Mouse (Mus musculus): ENCODE measurements around the gene Ddx41. TPM values are rescaled to one million over a fixed set of nuclear protein-coding genes. Genes with fewer than 3 reads are reported as not detected.
"Not testable (repeated sequence)": the region's sequence is repeated elsewhere in the genome, so short reads cannot be mapped to it uniquely, and the experiment has no call there.

The Ddx41 gene
- 10 to 100 TPM; 17.5 to 18.2 TPM for total RNA-seq (2021)

DNA sequence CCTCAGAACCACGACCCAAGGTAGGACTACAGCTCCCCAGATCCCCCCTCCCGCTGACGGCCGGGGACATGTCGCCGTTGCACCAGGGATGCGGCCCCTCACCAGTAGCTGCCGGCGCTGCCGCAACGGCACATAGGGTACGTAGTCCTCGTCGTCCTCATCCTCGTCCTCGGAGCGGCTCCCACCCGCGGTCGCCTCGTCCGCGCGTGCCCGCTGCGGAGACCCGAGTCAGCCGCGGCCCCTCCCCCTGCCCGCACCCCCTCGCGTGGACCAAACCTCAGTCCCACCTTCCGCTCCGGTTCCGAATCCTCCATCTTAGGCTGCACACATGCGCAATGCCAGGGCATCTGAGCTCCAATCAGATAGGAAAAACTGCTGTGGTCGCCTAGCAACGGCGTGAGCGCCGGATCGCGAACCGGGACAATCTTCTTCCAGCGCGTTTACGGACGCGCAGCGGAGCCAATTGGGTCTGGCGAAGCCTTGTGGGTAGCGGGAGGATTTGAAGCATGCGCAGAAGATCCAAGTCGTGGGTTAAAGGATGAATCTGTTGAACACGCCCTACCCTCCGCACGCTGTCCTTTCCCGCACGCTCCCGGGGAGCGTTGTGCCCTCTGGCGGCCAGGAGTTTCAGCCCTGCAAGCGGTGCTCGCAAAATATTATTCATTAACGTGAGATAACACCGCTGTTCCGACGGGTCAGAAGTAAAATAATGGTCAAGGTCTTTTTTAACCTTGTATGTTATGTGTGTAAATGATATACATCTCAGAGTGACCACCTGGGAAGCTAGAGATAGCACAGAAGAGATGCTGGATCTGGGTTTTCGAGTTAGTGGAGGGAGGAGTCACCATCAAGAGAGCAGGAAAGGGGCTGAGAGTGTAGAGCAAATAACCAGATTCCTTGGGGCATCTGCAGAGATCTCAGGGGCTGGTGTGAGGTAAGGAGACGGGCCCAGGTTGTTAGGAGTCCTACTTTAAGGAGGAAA lies at the start of gene Ddx41:
Gene Ddx41 (minus strand): TSS at position 465 of the 982 bp plus-strand sequence.
- intact Hi-C loops (cut with DNase I) = loop anchor here (5.0 kb wide), 1 partner anchor 129 kb away; no protein-coding TSS in a partner anchor
- DNase-seq = peak; percentile 100

DNA sequence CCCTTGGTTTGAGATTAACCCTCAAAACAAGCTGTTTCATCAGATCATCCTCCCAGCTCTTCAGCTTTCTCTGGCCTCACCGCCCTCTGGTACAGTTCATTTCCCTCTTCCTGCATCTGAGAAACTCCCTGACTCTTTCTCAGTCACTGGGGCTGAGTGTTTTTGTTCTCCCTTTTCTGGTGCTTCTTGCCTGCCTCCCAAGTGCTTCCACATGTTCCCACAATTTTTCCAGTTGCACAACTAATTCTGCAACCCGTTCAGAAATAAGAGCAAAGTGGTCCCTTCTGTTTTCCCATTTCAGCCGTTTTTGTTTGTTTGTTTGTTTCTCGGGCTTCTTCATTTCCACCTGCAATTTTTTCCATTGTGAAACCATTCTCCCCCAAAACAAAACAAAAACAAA lies 41.6 kb upstream of the Ddx41 start:
- intact Hi-C loops (cut with DNase I) = no loop called here
- no peak for DNase-seq

DNA sequence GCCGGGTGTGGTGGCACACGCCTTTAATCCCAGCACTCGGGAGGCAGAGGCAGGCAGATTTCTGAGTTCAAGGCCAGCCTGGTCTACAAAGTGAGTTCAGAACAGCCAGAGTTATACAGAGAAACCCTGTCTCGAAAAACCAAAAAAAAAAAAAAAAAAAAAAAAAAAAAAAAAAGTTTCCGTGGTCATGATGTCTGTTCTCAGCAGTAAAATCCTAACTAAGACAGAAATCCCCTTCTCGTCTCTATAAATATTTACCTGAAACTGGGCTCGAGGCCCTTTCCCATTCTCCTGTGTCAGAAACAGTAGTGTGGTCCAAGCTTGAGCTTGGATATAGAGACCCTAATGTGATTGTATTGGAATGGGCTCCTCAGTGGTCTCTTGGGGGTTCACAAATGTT lies 40.4 kb upstream of the Ddx41 start:
- DNase-seq; intact Hi-C loops (cut with DNase I): not testable (repeated sequence)

DNA sequence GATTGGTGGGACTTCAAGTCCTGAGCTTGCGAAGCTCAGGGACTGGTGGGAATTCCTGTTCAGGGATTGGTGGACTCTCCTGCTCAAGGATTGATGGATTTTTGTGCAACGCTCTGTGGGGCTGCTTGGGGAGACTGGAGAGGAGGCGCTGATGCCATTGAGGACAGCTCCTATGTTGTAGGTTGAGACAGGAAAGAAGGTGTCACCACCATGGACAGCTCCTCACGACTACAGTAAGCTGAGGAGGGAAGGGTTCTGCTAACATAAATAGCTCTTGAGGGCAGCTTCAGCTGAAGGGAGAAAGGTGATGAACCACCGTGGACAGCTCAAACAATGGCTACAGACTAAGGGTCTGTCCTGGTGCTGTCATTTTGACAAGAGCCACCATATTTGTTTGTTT lies 39.5 kb upstream of the Ddx41 start:
- intact Hi-C loops (cut with DNase I) = no loop called here
- no peak for DNase-seq

- intact Hi-C loops (cut with DNase I) = no loop called here
- DNase-seq = no peak
Observed at GRCm38 (mm10) chr13:55574321-55574720, 37.9 kb upstream of the Ddx41 start.

GRCm38 (mm10) chr13:55573432-55573831 lies 37.0 kb upstream of the Ddx41 start, which contains the start of gene Tmed9:
Tmed9 (plus strand) TSS chr13:55573732.
- intact Hi-C loops (cut with DNase I) = no loop called here
- no peak for DNase-seq

DNA sequence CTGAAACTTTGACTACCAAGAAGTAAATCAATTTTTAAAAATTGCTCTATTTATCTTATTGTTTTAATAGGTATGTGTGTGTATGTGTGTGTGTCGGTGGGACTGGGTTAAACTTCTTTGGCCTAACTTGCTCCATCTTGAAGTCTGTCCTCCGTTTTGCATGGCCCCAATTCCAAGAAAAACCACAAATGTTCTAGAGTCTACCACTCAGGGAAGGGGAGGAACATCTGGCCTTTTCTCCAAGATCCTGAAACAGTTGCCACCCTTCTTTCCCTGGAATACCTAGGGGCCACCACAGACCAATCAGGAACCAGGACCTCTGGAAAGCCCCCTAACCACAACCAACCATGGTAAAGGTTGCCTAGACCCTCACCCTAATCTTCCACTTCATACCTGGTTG lies 35.5 kb upstream of the Ddx41 start:
- intact Hi-C loops (cut with DNase I) = loop anchor here (2.0 kb wide), 1 partner anchor 33 kb away; no protein-coding TSS in a partner anchor
- DNase-seq = no peak

DNA sequence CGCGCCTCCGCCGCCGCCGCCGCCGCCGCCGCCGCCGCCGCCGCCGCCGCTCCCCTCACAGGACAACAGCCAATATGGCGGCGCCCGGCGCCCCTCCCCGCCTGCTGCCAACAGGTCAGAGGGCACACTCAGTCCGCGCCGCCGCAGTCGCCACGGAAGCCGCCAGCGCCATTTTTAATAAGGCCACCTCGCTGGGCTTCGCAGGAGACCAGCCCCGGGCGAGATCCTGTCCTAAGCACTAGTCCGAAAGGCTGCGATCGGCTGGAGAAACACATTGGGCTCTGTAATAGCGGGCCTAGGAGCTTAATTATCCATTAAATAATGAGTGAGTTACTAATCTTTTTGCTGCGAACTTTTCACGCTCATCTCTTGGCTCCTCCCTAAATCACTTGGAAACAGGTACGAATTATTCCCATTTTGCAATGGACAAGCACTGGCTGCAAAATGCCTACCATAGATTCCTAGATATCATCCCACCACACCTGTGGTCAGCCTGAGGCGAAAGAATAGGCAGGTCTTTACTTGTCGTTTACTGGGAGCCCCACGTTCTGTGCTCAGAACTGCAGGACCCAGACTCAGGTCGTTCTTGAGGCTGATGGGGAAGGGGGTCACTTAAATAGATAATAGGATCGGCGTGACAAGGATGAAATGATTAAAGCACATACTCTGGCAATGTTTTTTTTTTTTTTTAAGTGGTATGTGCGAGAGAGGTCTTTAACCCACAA lies 34.7 kb upstream of the Ddx41 start, which contains the start of gene Fam193b:
Gene Fam193b (minus strand): TSS at position 94 of the 725 bp plus-strand sequence.
- peak; percentile 96 to 98 for DNase-seq
- intact Hi-C loops (cut with DNase I) = loop anchor here (2.0 kb wide), 1 partner anchor 32 kb away; no protein-coding TSS in a partner anchor

DNA sequence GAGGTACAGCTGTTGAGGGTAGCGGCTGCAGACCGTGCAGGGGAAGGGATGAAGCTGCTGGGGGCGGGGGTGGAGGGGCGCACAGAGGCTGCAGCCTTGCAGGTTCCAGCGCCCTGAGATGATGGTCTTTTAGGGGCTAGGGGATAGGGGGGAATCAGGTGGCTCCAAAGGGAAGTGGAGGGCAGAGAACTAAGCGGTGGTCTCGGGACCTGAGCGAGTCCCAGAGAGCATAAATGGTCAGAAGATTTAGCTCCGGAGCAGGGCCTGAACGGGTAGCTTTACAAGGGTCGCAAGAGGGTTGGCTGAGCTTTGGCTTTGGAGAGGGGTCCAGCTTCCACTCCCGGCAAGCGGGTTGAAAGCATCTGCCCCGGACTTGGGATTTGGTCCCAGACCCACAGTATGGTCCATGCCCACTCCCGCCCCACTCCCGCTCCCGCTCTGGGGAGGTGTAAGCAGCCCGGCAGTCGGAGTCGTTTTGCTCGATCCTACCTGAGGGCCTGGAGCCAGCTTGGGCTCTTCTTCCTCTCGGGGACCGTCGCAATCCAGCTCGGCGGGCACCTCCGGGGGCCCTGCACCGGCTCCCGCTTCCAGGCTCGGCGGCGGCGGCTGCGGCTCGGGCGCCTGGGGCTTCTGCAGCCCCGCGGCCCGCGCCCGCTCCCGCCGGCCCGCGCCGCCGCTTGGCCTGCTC lies 34.0 kb upstream of the Ddx41 start:
- intact Hi-C loops (cut with DNase I) = loop anchor here (2.0 kb wide), 1 partner anchor 32 kb away; no protein-coding TSS in a partner anchor
- DNase-seq = peak; percentile 54 to 60

DNA sequence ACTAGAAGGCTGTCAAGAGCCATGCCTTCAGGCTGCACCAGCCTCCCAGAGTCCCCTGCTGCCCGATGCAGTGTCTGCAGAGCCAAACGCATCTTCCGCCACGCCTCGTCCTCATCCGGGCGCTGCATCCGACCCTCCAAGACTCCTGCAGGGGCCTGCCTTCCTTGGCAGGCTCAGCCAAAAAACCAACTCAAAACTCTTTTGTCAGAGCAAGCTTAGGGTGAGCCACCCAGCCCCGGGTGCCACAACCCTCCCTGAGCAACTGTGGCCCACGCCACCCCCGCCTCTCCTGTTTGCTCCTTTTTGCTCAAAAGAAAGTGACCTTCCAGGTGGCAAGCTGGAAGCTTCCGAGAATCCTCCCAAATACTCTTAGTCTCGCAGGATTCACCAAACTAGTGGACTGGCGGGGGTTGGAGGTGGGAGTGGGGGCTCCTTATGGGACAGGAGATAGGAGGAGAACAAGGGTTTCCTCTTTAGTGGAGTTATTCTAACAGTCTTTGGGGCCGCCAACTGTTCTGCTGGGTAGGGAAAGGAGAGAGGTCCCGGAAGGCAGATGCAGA lies 33.3 kb upstream of the Ddx41 start:
- intact Hi-C loops (cut with DNase I) = loop anchor here (2.0 kb wide), 1 partner anchor 31 kb away; no protein-coding TSS in a partner anchor

DNA sequence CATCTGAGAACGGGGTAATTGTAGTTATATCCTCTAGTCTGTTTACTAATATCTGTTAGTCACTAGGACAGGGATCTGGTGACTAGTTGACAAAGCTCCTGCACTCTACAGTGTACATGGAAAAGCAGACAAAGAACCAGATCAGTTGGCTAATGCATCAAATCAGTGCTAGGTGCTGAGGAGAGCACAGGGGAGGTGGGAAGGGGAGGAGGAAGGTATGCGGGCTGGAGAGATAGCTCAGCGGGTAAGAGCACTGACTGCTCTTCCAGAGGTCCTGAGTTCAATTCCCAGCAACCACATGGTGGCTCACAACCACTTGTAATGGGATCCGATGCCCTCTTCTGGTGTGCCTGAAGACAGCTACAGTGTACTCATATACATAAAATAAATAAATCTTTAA lies 32.1 kb upstream of the Ddx41 start:
- intact Hi-C loops (cut with DNase I); DNase-seq: not testable (repeated sequence)

More for the DNA sequence above, 33.3 kb upstream of the Ddx41 start:
- DNase-seq = peak; percentile 17 to 38

GRCm38 (mm10) chr13:55567949-55568348 lies 31.5 kb upstream of the Ddx41 start:
- no peak for DNase-seq
- intact Hi-C loops (cut with DNase I) = no loop called here

GRCm38 (mm10) chr13:55567001-55567400 lies 30.5 kb upstream of the Ddx41 start:
- no peak for DNase-seq
- intact Hi-C loops (cut with DNase I) = no loop called here

DNA sequence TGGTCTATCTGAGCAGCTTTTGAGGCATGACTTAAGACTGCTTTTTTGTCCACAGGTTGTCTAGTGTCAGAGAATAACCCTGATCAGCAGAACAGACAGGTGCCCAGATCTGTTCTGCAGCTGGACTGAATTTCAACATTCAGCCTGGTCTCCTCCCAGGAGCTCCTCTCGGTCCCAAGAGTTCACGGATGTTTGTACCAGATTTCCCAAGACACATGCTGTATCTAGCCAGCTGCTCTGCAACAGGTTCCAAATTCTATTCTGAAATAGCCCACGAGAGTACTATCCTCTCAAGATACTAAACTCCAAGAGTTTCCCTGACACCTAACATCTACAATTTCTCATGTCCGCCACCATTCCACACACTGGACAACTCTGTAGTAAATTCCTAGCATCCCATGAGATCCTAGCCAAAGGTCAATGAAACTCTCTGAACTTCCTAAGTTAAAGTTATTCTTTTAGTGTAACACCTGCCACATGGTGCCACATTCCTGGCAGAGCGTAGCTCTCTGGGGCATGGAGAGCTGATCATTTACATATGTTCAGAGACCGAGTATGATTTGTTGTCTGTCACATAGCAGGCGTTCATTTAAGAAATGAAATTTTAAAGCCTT lies 26.9 kb upstream of the Ddx41 start:
- no peak for DNase-seq
- intact Hi-C loops (cut with DNase I) = no loop called here

GRCm38 (mm10) chr13:55557499-55557898 lies 21.0 kb upstream of the Ddx41 start:
- intact Hi-C loops (cut with DNase I) = no loop called here
- no peak for DNase-seq

DNA sequence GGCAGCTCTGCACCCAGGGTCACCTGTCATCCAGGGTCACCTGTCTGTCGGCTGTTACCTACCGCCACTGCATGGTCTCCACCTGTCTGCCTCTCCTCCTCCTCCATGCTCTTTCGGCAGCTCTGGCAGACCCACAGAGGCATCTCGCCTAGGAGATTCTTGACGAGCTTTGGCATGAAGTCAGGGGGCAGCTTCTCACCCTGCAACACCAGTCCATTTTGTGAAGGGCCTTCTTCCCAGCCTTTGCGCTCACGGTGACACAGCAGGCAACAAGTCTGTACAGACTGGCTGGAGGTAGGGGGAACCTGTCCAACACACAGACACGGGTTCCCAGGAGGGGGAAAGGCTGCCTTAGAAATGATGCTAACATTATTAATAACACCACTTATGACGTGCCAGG lies 19.5 kb upstream of the Ddx41 start:
- no peak for DNase-seq
- intact Hi-C loops (cut with DNase I) = no loop called here

- DNase-seq = no peak
- intact Hi-C loops (cut with DNase I) = no loop called here
Observed at GRCm38 (mm10) chr13:55549061-55549460, 12.6 kb upstream of the Ddx41 start.

DNA sequence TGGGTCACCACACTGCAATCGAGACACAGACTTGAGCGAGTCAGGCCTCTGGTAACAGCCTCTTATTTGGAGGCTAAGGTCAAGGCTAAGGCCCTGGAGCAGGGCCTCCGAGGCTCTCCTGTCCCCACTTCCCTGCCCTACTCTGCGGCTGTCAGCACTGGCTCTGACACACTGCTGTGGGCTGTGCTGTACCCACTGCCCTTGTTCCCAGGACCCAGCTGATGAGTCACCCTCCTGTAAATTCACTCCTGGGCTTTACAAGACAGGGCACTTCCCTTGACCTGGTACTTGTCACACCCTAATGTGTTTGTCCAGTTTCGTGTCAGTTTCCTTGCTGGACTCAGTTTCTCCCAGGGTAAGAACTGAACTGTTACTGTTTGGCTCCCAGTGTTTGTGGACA lies 12.0 kb upstream of the Ddx41 start:
- DNase-seq = no peak
- intact Hi-C loops (cut with DNase I) = no loop called here

GRCm38 (mm10) chr13:55547916-55548315 lies 11.5 kb upstream of the Ddx41 start:
- no peak for DNase-seq
- intact Hi-C loops (cut with DNase I) = no loop called here

DNA sequence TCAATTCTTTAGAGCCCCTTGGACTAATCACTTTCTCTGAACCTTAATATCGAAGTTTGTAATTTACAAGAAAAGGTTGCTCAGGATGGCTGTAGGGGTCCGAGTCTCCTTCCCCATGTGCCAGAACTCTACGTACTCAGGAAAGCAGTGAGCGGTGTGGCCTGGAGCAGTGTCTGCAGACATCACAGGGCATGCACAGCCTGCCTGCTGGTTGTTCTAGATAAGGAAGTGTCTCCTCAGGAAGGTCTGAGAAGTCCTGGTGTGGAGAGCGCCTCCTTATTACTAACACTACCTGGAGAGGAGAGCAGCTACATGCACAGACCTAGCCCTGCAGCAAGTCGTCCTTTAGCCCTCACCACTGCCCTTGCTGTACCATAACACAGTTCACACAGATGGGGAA lies 8.3 kb upstream of the Ddx41 start:
- DNase-seq = no peak
- intact Hi-C loops (cut with DNase I) = no loop called here
